Mouse (Mus musculus): ENCODE data around the gene Olfr524.

GRCm38 (mm10) chr7:140192445-140192844 is 13.3 kb downstream of the Olfr524 start:
- TF ChIP-seq CTCF (conservative IDR thresholded peaks at IDR 0.05; ENCODE audit: insufficient read depth, insufficient read length, low read depth, low read length): no peak
- TF ChIP-seq POLR2A (IDR thresholded peaks at IDR 0.05; ENCODE audit: low read depth, low read length): no peak

Data from kidney, adult 2 months (tissue).